ENCODE assay signal across 12 mouse cellular contexts in the genomic region with DNA sequence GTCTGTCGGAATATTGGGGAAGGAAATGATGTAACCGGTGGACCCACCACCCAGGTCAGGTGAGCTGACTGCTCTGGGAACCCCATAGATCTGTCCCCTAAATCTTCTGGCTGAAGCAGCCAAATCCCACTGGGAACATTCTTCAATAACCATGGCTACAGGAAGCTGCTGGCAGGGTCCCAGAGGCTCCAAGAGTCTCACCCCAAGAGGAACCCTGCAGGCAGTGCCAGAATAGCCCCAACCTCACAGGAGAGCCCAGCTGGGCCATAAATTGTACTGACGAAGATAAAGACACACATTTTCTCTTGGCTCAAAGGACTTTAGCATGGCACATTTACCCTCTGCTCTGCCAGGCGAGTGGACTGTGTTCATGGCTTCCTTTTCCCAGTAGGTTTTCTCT.
DNase-seq lines count a peak whose midpoint lies in the region; ATAC-seq lines count a peak whose summit lies in the region.
"Had no signal": no experiment of that assay in that cellular context is flagged by ENCODE, and none has a peak within 500 bp of the region (broad histone marks: within the 10 kb centered on the region; RNA-seq: fewer than 3 reads in every experiment).

No protein-coding gene starts in this region.

- DNase-seq in adrenal gland, postnatal 10 days = peak; percentile 29
- DNase-seq in adrenal gland, postnatal 4 days (ENCODE audit: low spot score in 2 of 2) = no peak
- no peak for DNase-seq in hindbrain, embryonic 10.5 days (ENCODE audit: low spot score)
- no peak for DNase-seq in neural tube, embryonic 10.5 days (ENCODE audit: extremely low spot score, low spot score)
- no peak for DNase-seq in gastrocnemius, postnatal 10 days
- DNase-seq: liver, embryonic 13.5 days; retina, postnatal 1 day had no signal

- no peak overlapping the region for H3K4me2 ChIP-seq in hindbrain, embryonic 13.5 days
- no peak overlapping the region for H3K4me2 ChIP-seq in neural tube, embryonic 12.5 days (replicated peaks)
- H3K4me2 ChIP-seq in neural tube, embryonic 13.5 days = no peak overlapping the region
- H3K4me2 ChIP-seq: liver, embryonic 13.5 days; midbrain, embryonic 12.5 days; stomach, embryonic 15.5 days had no signal

- no peak overlapping the region for H3K9ac ChIP-seq in hindbrain, embryonic 13.5 days
- H3K9ac ChIP-seq in neural tube, embryonic 12.5 days = no peak overlapping the region
- H3K9ac ChIP-seq in neural tube, embryonic 13.5 days = no peak overlapping the region
- H3K9ac ChIP-seq: liver, embryonic 13.5 days; midbrain, embryonic 12.5 days; stomach, embryonic 15.5 days had no signal

- H3K27me3 ChIP-seq in hindbrain, embryonic 13.5 days = no peaks in the 10 kb centered on the region
- H3K27me3 ChIP-seq in hindbrain, embryonic 10.5 days (ENCODE audit: insufficient read depth, poor library complexity, severe bottlenecking) = no peaks in the 10 kb centered on the region
- H3K27me3 ChIP-seq in neural tube, embryonic 12.5 days (replicated peaks) = no peaks in the 10 kb centered on the region
- H3K27me3 ChIP-seq in neural tube, embryonic 13.5 days = no peaks in the 10 kb centered on the region
- H3K27me3 ChIP-seq: liver, embryonic 13.5 days; midbrain, embryonic 12.5 days; stomach, embryonic 15.5 days had no signal

- WGBS in hindbrain, embryonic 13.5 days = 62% methylated on average over 4 of the region's 4 CpGs
- 86% methylated on average over 4 of the region's 4 CpGs for WGBS in hindbrain, embryonic 10.5 days
- 30% methylated on average over 4 of the region's 4 CpGs for WGBS in neural tube, embryonic 12.5 days
- WGBS in neural tube, embryonic 13.5 days = 30% methylated on average over 4 of the region's 4 CpGs

- H3K27ac ChIP-seq in hindbrain, embryonic 13.5 days = no peak overlapping the region
- H3K27ac ChIP-seq in hindbrain, embryonic 10.5 days = no peak overlapping the region
- H3K27ac ChIP-seq in neural tube, embryonic 12.5 days = no peak overlapping the region
- H3K27ac ChIP-seq in neural tube, embryonic 13.5 days (replicated peaks) = peak overlapping the region; percentile 56
- H3K27ac ChIP-seq: liver, embryonic 13.5 days; midbrain, embryonic 12.5 days; stomach, embryonic 15.5 days had no signal

- H3K4me1 ChIP-seq in hindbrain, embryonic 13.5 days (replicated peaks) = peaks cover 33% of the 10 kb centered on the region
- H3K4me1 ChIP-seq in hindbrain, embryonic 10.5 days (replicated peaks) = 0 out of 2 replicates have a peak, but pooled peaks cover 9% of the 10 kb centered on the region
- peaks cover 9% of the 10 kb centered on the region for H3K4me1 ChIP-seq in neural tube, embryonic 12.5 days
- H3K4me1 ChIP-seq in neural tube, embryonic 13.5 days (replicated peaks) = peaks cover 52% of the 10 kb centered on the region
- H3K4me1 ChIP-seq: liver, embryonic 13.5 days; midbrain, embryonic 12.5 days; stomach, embryonic 15.5 days had no signal

- H3K36me3 ChIP-seq in hindbrain, embryonic 13.5 days = no peaks in the 10 kb centered on the region
- H3K36me3 ChIP-seq in hindbrain, embryonic 10.5 days = no peaks in the 10 kb centered on the region
- no peaks in the 10 kb centered on the region for H3K36me3 ChIP-seq in neural tube, embryonic 12.5 days
- no peaks in the 10 kb centered on the region for H3K36me3 ChIP-seq in neural tube, embryonic 13.5 days
- H3K36me3 ChIP-seq: liver, embryonic 13.5 days; midbrain, embryonic 12.5 days; stomach, embryonic 15.5 days had no signal

- no peaks in the 10 kb centered on the region for H3K9me3 ChIP-seq in hindbrain, embryonic 13.5 days
- H3K9me3 ChIP-seq in hindbrain, embryonic 10.5 days = no peaks in the 10 kb centered on the region
- no peaks in the 10 kb centered on the region for H3K9me3 ChIP-seq in neural tube, embryonic 12.5 days
- H3K9me3 ChIP-seq in neural tube, embryonic 13.5 days = no peaks in the 10 kb centered on the region
- H3K9me3 ChIP-seq: liver, embryonic 13.5 days; midbrain, embryonic 12.5 days; stomach, embryonic 15.5 days had no signal

- H3K4me3 ChIP-seq in hindbrain, embryonic 13.5 days = no peak overlapping the region
- H3K4me3 ChIP-seq in hindbrain, embryonic 10.5 days = no peak overlapping the region
- no peak overlapping the region for H3K4me3 ChIP-seq in neural tube, embryonic 12.5 days
- no peak overlapping the region for H3K4me3 ChIP-seq in neural tube, embryonic 13.5 days
- H3K4me3 ChIP-seq: liver, embryonic 13.5 days; midbrain, embryonic 12.5 days; stomach, embryonic 15.5 days had no signal

- peak; percentile 41 for ATAC-seq in hindbrain, embryonic 13.5 days (ENCODE audit: low FRiP score)
- peak; percentile 81 for ATAC-seq in neural tube, embryonic 12.5 days (ENCODE audit: low FRiP score, low read depth)
- peak; percentile 88 for ATAC-seq in neural tube, embryonic 13.5 days (ENCODE audit: low read depth)
